ENCODE assay signal across 24 mouse cellular contexts in the genomic region with DNA sequence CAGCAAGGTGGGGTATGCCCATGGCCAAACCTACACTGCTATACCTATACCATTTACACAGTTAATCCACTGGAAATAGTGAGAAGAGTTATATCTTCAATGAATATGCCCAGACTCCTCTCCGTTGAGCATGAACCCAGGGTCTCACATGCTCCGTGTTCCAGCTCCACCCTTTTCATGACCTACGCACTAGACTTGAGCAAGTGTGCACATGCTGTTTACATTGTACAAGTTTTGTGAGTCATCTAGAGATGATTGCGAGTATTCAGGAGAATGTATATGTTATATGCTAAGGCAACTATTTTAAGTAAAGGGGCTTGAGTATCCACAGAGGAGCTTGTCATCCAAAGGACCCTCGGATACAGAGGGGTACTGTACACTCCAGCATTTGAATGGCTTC. TPM values are rescaled to one million over a fixed set of nuclear protein-coding genes. Genes with fewer than 3 reads are reported as not detected.
"Had no signal": no experiment of that assay in that cellular context is flagged by ENCODE, and none has a peak within 500 bp of the region (broad histone marks: within the 10 kb centered on the region; RNA-seq: fewer than 3 reads in every experiment).

No protein-coding gene starts in this region.

- ATAC-seq: liver, postnatal 0 days; lung, postnatal 0 days; midbrain, embryonic 13.5 days; midbrain, embryonic 16.5 days had no signal

- H3K36me3 ChIP-seq: limb, embryonic 12.5 days had no signal

- H3K9ac ChIP-seq: limb, embryonic 12.5 days; limb, embryonic 15.5 days; liver, embryonic 14.5 days; liver, postnatal 0 days; lung, embryonic 14.5 days; midbrain, embryonic 13.5 days; neural tube, embryonic 13.5 days had no signal

- H3K4me3 ChIP-seq: layer of hippocampus, adult 2 months; limb, embryonic 12.5 days; limb, embryonic 15.5 days; midbrain, embryonic 10.5 days; midbrain, embryonic 13.5 days; myocyte; neural tube, embryonic 13.5 days had no signal

- DNase-seq: kidney, adult 2 months; kidney, postnatal 25 days; layer of hippocampus, adult 9-11 months; left cerebral cortex, postnatal 4 days; liver, postnatal 0 days; lung, embryonic 14.5 days; retina, postnatal 1 day; right cerebral cortex, postnatal 25 days; spleen, adult 18-20 months had no signal

- H3K27me3 ChIP-seq: limb, embryonic 12.5 days; limb, embryonic 15.5 days; midbrain, embryonic 13.5 days; neural tube, embryonic 13.5 days had no signal

- H3K9me3 ChIP-seq: limb, embryonic 12.5 days; limb, embryonic 15.5 days; megakaryocyte, embryonic 14.5 days; midbrain, embryonic 10.5 days; midbrain, embryonic 13.5 days; neural tube, embryonic 13.5 days had no signal

- H3K4me2 ChIP-seq: limb, embryonic 12.5 days; limb, embryonic 15.5 days; liver, embryonic 11.5 days; lung, embryonic 14.5 days; midbrain, embryonic 13.5 days; neural tube, embryonic 13.5 days had no signal

- H3K27ac ChIP-seq: kidney, postnatal 0 days; layer of hippocampus, adult 2 months; limb, embryonic 12.5 days; limb, embryonic 15.5 days; liver, embryonic 14.5 days; midbrain, embryonic 10.5 days; midbrain, embryonic 13.5 days; neural tube, embryonic 13.5 days had no signal

RNA-seq across cellular contexts. Expression of gene C1qtnf9, which starts 56.8 kb away (rescaled TPM):
- total RNA-seq: monocyte, adult 5-6 weeks had no signal
- polyA plus RNA-seq: kidney, embryonic 14.5 days; midbrain, embryonic 13.5 days; midbrain, embryonic 16.5 days; myocyte had no signal
